Mouse (Mus musculus): Measurements from ENCODE around the gene Ppp1r9b. TPM values are rescaled to one million over a fixed set of nuclear protein-coding genes. Genes with fewer than 3 reads are reported as not detected.

The Ppp1r9b gene
- polyA plus RNA-seq, 1 experiment: 29.4 TPM

GRCm38 (mm10) chr11:95027850-95028470 is 37.1 kb downstream of the Ppp1r9b start:
- peaks cover 38% of the 10 kb centered on the region for H3K36me3 ChIP-seq (ENCODE audit: control insufficient read depth, insufficient read depth, low read length)
- 79% methylated on average over 13 of the region's 13 CpGs for WGBS

GRCm38 (mm10) chr11:95032945-95033344 is 42.1 kb downstream of the Ppp1r9b start:
- 31% methylated on average over 6 of the region's 6 CpGs for WGBS
- Histone ChIP-seq H3K27ac (ENCODE audit: insufficient read depth, low read depth, low read length) (no peak overlapping the region), H3K27me3 (ENCODE audit: control insufficient read depth, insufficient read depth, low read length) (no peaks in the 10 kb centered on the region), H3K36me3 (ENCODE audit: control insufficient read depth, insufficient read depth, low read length) (peaks cover 54% of the 10 kb centered on the region), H3K4me3 (ENCODE audit: low read depth, low read length) (no peak overlapping the region), H3K4me1 (ENCODE audit: control insufficient read depth, insufficient read depth, insufficient read length, low read length) (peaks cover 9% of the 10 kb centered on the region)
- no peak for TF ChIP-seq POLR2A (IDR thresholded peaks at IDR 0.05; ENCODE audit: low read depth, low read length)
- TF ChIP-seq CTCF (IDR thresholded peaks at IDR 0.05; ENCODE audit: extremely low read depth, insufficient read length, insufficient replicate concordance, low read depth, low read length): no peak

More at GRCm38 (mm10) chr11:95027850-95028470, 37.1 kb downstream of the Ppp1r9b start:
- no peak for TF ChIP-seq CTCF (IDR thresholded peaks at IDR 0.05; ENCODE audit: extremely low read depth, insufficient read length, insufficient replicate concordance, low read depth, low read length)
- no peak for TF ChIP-seq POLR2A (IDR thresholded peaks at IDR 0.05; ENCODE audit: low read depth, low read length)
- Histone ChIP-seq H3K27me3 (ENCODE audit: control insufficient read depth, insufficient read depth, low read length) (no peaks in the 10 kb centered on the region), H3K4me3 (ENCODE audit: low read depth, low read length) (no peak overlapping the region), H3K4me1 (ENCODE audit: control insufficient read depth, insufficient read depth, insufficient read length, low read length) (no peaks in the 10 kb centered on the region), H3K27ac (ENCODE audit: insufficient read depth, low read depth, low read length) (no peak overlapping the region)

- no peak overlapping the region for H3K27ac ChIP-seq (ENCODE audit: insufficient read depth, low read depth, low read length)
- 74% methylated on average over 14 of the region's 14 CpGs for WGBS
- H3K4me1 ChIP-seq (ENCODE audit: control insufficient read depth, insufficient read depth, insufficient read length, low read length): peaks cover 14% of the 10 kb centered on the region
- H3K36me3 ChIP-seq (ENCODE audit: control insufficient read depth, insufficient read depth, low read length): peaks cover 53% of the 10 kb centered on the region
- no peak for TF ChIP-seq POLR2A (IDR thresholded peaks at IDR 0.05; ENCODE audit: low read depth, low read length)
- no peak for TF ChIP-seq CTCF (IDR thresholded peaks at IDR 0.05; ENCODE audit: extremely low read depth, insufficient read length, insufficient replicate concordance, low read depth, low read length)
- no peak overlapping the region for H3K4me3 ChIP-seq (ENCODE audit: low read depth, low read length)
- no peaks in the 10 kb centered on the region for H3K27me3 ChIP-seq (ENCODE audit: control insufficient read depth, insufficient read depth, low read length)
Observed at GRCm38 (mm10) chr11:95033617-95034016, 42.8 kb downstream of the Ppp1r9b start.

GRCm38 (mm10) chr11:95034902-95035301 is 44.1 kb downstream of the Ppp1r9b start:
- H3K27ac ChIP-seq (ENCODE audit: insufficient read depth, low read depth, low read length): no peak overlapping the region
- WGBS: 77% methylated on average over 10 of the region's 10 CpGs

GRCm38 (mm10) chr11:95036521-95036920 is 45.7 kb downstream of the Ppp1r9b start:
- Histone ChIP-seq H3K36me3 (ENCODE audit: control insufficient read depth, insufficient read depth, low read length) (peaks cover 43% of the 10 kb centered on the region), H3K27me3 (ENCODE audit: control insufficient read depth, insufficient read depth, low read length) (no peaks in the 10 kb centered on the region), H3K4me1 (ENCODE audit: control insufficient read depth, insufficient read depth, insufficient read length, low read length) (peaks cover 30% of the 10 kb centered on the region), H3K27ac (ENCODE audit: insufficient read depth, low read depth, low read length) (no peak overlapping the region), H3K4me3 (ENCODE audit: low read depth, low read length) (no peak overlapping the region)
- WGBS: 98% methylated on average over 5 of the region's 5 CpGs
- TF ChIP-seq CTCF (IDR thresholded peaks at IDR 0.05; ENCODE audit: extremely low read depth, insufficient read length, insufficient replicate concordance, low read depth, low read length): no peak
- TF ChIP-seq POLR2A (IDR thresholded peaks at IDR 0.05; ENCODE audit: low read depth, low read length): no peak

More at GRCm38 (mm10) chr11:95034902-95035301, 44.1 kb downstream of the Ppp1r9b start:
- H3K27me3 ChIP-seq (ENCODE audit: control insufficient read depth, insufficient read depth, low read length): no peaks in the 10 kb centered on the region
- peaks cover 48% of the 10 kb centered on the region for H3K36me3 ChIP-seq (ENCODE audit: control insufficient read depth, insufficient read depth, low read length)
- H3K4me3 ChIP-seq (ENCODE audit: low read depth, low read length): no peak overlapping the region
- no peak for TF ChIP-seq CTCF (IDR thresholded peaks at IDR 0.05; ENCODE audit: extremely low read depth, insufficient read length, insufficient replicate concordance, low read depth, low read length)
- no peak for TF ChIP-seq POLR2A (IDR thresholded peaks at IDR 0.05; ENCODE audit: low read depth, low read length)
- peaks cover 24% of the 10 kb centered on the region for H3K4me1 ChIP-seq (ENCODE audit: control insufficient read depth, insufficient read depth, insufficient read length, low read length)

GRCm38 (mm10) chr11:95037306-95037705 is 46.5 kb downstream of the Ppp1r9b start:
- Histone ChIP-seq H3K27ac (ENCODE audit: insufficient read depth, low read depth, low read length) (no peak overlapping the region), H3K4me3 (ENCODE audit: low read depth, low read length) (no peak overlapping the region), H3K36me3 (ENCODE audit: control insufficient read depth, insufficient read depth, low read length) (peaks cover 35% of the 10 kb centered on the region), H3K4me1 (ENCODE audit: control insufficient read depth, insufficient read depth, insufficient read length, low read length) (peaks cover 30% of the 10 kb centered on the region), H3K27me3 (ENCODE audit: control insufficient read depth, insufficient read depth, low read length) (no peaks in the 10 kb centered on the region)
- TF ChIP-seq CTCF (IDR thresholded peaks at IDR 0.05; ENCODE audit: extremely low read depth, insufficient read length, insufficient replicate concordance, low read depth, low read length) (no peak), POLR2A (IDR thresholded peaks at IDR 0.05; ENCODE audit: low read depth, low read length) (no peak)
- WGBS: 73% methylated on average over 6 of the region's 6 CpGs

- no peak overlapping the region for H3K4me3 ChIP-seq (ENCODE audit: low read depth, low read length)
- TF ChIP-seq POLR2A (IDR thresholded peaks at IDR 0.05; ENCODE audit: low read depth, low read length) (no peak), CTCF (IDR thresholded peaks at IDR 0.05; ENCODE audit: extremely low read depth, insufficient read length, insufficient replicate concordance, low read depth, low read length) (no peak)
- H3K4me1 ChIP-seq (ENCODE audit: control insufficient read depth, insufficient read depth, insufficient read length, low read length): peaks cover 27% of the 10 kb centered on the region
- H3K36me3 ChIP-seq (ENCODE audit: control insufficient read depth, insufficient read depth, low read length): peaks cover 34% of the 10 kb centered on the region
- H3K27ac ChIP-seq (ENCODE audit: insufficient read depth, low read depth, low read length): peak overlapping the region; percentile 76
- H3K27me3 ChIP-seq (ENCODE audit: control insufficient read depth, insufficient read depth, low read length): no peaks in the 10 kb centered on the region
- WGBS: 48% methylated on average over 14 of the region's 14 CpGs
Observed at GRCm38 (mm10) chr11:95038156-95038817, 47.5 kb downstream of the Ppp1r9b start.
